Mouse (Mus musculus) heart, postnatal 0 days (tissue): ENCODE data around the gene Ciita. TPM values are rescaled to one million over a fixed set of nuclear protein-coding genes. Genes with fewer than 3 reads are reported as not detected.

Experiments used
- ATAC-seq: fragments of 200-750 bp; cut with Nextera tagmentation; 2 replicates; pipeline ENCODE4 v1.8.0; 2017; ENCODE audit warnings: low read depth, moderate number of reproducible peaks, moderate library complexity; ENCODE audit not compliant: insufficient read depth
- DNase-seq: peaks from one replicate; pipeline ENCODE4 v3.0.0-alpha.2; 2016; ENCODE audit warnings: low spot score
- H3K27ac ChIP-seq: fragments of 300-500 bp; sonication (generic); 2 replicates; pipeline ENCODE4 v1.5.1; 2014; ENCODE audit warnings: low read depth, mild to moderate bottlenecking
- H3K27me3 ChIP-seq: fragments of 300-500 bp; sonication (generic); 2 replicates; pipeline ENCODE4 v1.6.1; 2014; ENCODE audit warnings: low read length, mixed read lengths; ENCODE audit not compliant: control insufficient read depth, insufficient read depth
- H3K36me3 ChIP-seq: fragments of 300-500 bp; sonication (generic); replicated peaks from 2 replicates; pipeline ENCODE4 v1.6.1; 2014; ENCODE audit warnings: low read length, mixed read lengths; ENCODE audit not compliant: control insufficient read depth, insufficient read depth
- H3K4me1 ChIP-seq: fragments of 300-500 bp; sonication (generic); 2 replicates; pipeline ENCODE4 v1.6.1; 2014; ENCODE audit warnings: antibody characterized with exemption; ENCODE audit not compliant: control insufficient read depth, insufficient read depth
- H3K4me2 ChIP-seq: fragments of 300-500 bp; sonication (generic); 2 replicates; pipeline ENCODE4 v1.6.1; 2014; ENCODE audit warnings: low read depth, mild to moderate bottlenecking, low read length, moderate library complexity
- H3K4me3 ChIP-seq: fragments of 300-500 bp; sonication (generic); 2 replicates; pipeline ENCODE4 v1.5.1; 2014; ENCODE audit warnings: low read depth, low read length
- H3K9ac ChIP-seq: fragments of 300-500 bp; sonication (generic); replicated peaks from 2 replicates; pipeline ENCODE4 v1.6.1; 2014; ENCODE audit warnings: low read depth, low read length, mixed read lengths
- H3K9me3 ChIP-seq: fragments of 300-500 bp; sonication (generic); replicated peaks from 2 replicates; pipeline ENCODE4 v1.6.1; 2016; ENCODE audit warnings: low read length; ENCODE audit not compliant: control insufficient read depth
- CTCF ChIP-seq: IDR thresholded peaks from 2 replicates; pipeline ENCODE4 v1.5.1; 2016; ENCODE audit warnings: antibody characterized with exemption, control low read depth, low read depth
- EP300 ChIP-seq: IDR thresholded peaks from 2 replicates; pipeline ENCODE4 v1.6.1; 2016; ENCODE audit warnings: antibody characterized with exemption, low read depth
- WGBS: fragments of 180-500 bp; shearing (Covaris S2); extraction: QIAGEN DNeasy Blood & Tissue Kit; methylation state at CpG from one replicate; pipeline ENCODE4 v1.1.7; 2014; 5-methylcytosine and 5-hydroxymethylcytosine counted together
- polyA plus RNA-seq: library from polyadenylated mRNA; unstranded; fragments of >200 nt; fragmentation: Nextera tagmentation; extraction: Ambion mirVana; gene quantifications from 2 replicates; pipeline ENCODE4 v1.2.1, GENCODE M21; 2015
- total RNA-seq: library from RNA; depleted of rRNA; stranded (reverse); fragments of >200 nt; gene quantifications from 2 replicates; pipeline ENCODE4 v1.2.3, GENCODE M21; 2014; ENCODE audit warnings: low replicate concordance

The Ciita gene
- total and polyA plus RNA-seq, 2 experiments from 2014 or later: 0.08 TPM; not detected in 1

DNA sequence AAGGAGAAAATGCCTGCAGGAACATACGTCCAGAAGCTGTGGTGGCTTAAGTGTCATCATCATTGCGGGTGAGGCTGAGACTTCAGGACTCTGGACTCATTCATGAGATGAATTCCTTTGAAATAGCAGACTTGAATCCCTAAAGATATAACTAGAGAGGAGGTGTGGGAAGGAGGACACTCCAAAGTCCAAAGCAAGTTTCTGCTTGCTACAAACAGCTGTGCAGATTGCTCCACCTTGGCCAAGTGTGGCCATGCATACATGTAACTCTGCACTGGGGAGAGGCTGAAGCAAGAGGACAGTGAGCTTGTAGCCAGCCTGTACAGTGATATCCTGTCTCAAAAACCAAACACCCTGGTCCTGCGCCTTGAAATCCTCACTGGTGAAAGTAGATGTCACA, 7.9 kb upstream of the Ciita start:
- H3K4me1 ChIP-seq: no peaks in the 10 kb centered on the region; the same call in 1 of the 2 replicates
- no peaks in the 10 kb centered on the region for H3K36me3 ChIP-seq
- H3K4me3 ChIP-seq: no peak overlapping the region
- no peak overlapping the region for H3K9ac ChIP-seq
- H3K4me2 ChIP-seq: no peak overlapping the region
- WGBS: 88% methylated on average over 3 of the region's 3 CpGs
- H3K9me3 ChIP-seq: no peaks in the 10 kb centered on the region
- H3K27me3 ChIP-seq: no peaks in the 10 kb centered on the region
- H3K27ac ChIP-seq: no peak overlapping the region
- TF ChIP-seq CTCF (no peak), EP300 (no peak)
- no peak for DNase-seq
- ATAC-seq: no peak

- H3K27me3 ChIP-seq: no peaks in the 10 kb centered on the region
- 48% methylated on average over 3 of the region's 3 CpGs for WGBS
- no peak overlapping the region for H3K9ac ChIP-seq
- no peaks in the 10 kb centered on the region for H3K36me3 ChIP-seq
- no peaks in the 10 kb centered on the region; the same call in 1 of the 2 replicates for H3K4me1 ChIP-seq
- H3K9me3 ChIP-seq: no peaks in the 10 kb centered on the region
- no peak overlapping the region for H3K27ac ChIP-seq
- no peak for TF ChIP-seq CTCF
- TF ChIP-seq EP300: no peak
- no peak overlapping the region for H3K4me3 ChIP-seq
- DNase-seq: no peak
- H3K4me2 ChIP-seq: no peak overlapping the region
- no peak for ATAC-seq
These were observed 4.9 kb upstream of the Ciita start for GRCm38 (mm10) chr16:10474956-10475355.

DNA sequence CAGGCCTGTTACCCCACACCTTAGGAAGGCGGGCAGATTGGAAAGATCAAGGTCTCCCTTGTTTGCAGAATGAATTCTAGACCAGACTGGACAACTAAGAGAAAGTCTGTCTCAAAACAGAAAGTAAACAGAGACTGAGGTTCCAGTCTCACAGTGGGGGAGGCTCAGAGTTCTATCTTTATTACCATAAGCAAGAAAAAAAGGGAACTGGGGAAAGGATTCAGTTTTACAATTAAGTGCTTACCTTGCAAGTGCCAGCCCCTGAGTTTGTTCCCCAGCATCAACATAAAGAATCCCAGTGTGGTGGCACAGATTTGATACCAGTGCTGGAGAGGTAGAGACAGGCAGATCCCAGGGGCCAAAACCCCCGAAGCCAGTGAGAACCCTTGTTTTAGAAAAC, 3.9 kb upstream of the Ciita start:
- no peak for TF ChIP-seq CTCF
- no peak for TF ChIP-seq EP300
- Histone ChIP-seq H3K4me2 (no peak overlapping the region), H3K27me3 (no peaks in the 10 kb centered on the region), H3K27ac (no peak overlapping the region), H3K9ac (no peak overlapping the region), H3K9me3 (no peaks in the 10 kb centered on the region), H3K4me1 (no peaks in the 10 kb centered on the region; the same call in 1 of the 2 replicates), H3K4me3 (no peak overlapping the region), H3K36me3 (no peaks in the 10 kb centered on the region)
- WGBS: 62% methylated on average over 2 of the region's 2 CpGs
- ATAC-seq (no peak), DNase-seq (no peak)

GRCm38 (mm10) chr16:10482343-10482742, 2.5 kb downstream of the Ciita start:
- no peaks in the 10 kb centered on the region for H3K36me3 ChIP-seq
- TF ChIP-seq EP300 (no peak), CTCF (no peak)
- H3K27ac ChIP-seq: no peak overlapping the region
- WGBS: 44% methylated on average over 4 of the region's 4 CpGs
- no peaks in the 10 kb centered on the region for H3K4me1 ChIP-seq
- 0 out of 2 replicates have a peak, but pooled peaks cover 5% of the 10 kb centered on the region for H3K27me3 ChIP-seq
- ATAC-seq: no peak
- no peak overlapping the region for H3K9ac ChIP-seq
- H3K4me3 ChIP-seq: no peak overlapping the region
- no peaks in the 10 kb centered on the region for H3K9me3 ChIP-seq
- DNase-seq: no peak
- no peak overlapping the region for H3K4me2 ChIP-seq

- H3K27ac ChIP-seq: no peak overlapping the region
- H3K4me2 ChIP-seq: no peak overlapping the region
- no peaks in the 10 kb centered on the region for H3K9me3 ChIP-seq
- no peak overlapping the region for H3K4me3 ChIP-seq
- H3K4me1 ChIP-seq: no peaks in the 10 kb centered on the region
- H3K36me3 ChIP-seq: no peaks in the 10 kb centered on the region
- ATAC-seq (no peak), DNase-seq (no peak)
- no peak overlapping the region for H3K9ac ChIP-seq
- peaks cover 38% of the 10 kb centered on the region for H3K27me3 ChIP-seq
- 63% methylated on average over 3 of the region's 3 CpGs for WGBS
- TF ChIP-seq CTCF (no peak), EP300 (no peak)
These were observed 7.1 kb downstream of the Ciita start for GRCm38 (mm10) chr16:10486993-10487392.

DNA sequence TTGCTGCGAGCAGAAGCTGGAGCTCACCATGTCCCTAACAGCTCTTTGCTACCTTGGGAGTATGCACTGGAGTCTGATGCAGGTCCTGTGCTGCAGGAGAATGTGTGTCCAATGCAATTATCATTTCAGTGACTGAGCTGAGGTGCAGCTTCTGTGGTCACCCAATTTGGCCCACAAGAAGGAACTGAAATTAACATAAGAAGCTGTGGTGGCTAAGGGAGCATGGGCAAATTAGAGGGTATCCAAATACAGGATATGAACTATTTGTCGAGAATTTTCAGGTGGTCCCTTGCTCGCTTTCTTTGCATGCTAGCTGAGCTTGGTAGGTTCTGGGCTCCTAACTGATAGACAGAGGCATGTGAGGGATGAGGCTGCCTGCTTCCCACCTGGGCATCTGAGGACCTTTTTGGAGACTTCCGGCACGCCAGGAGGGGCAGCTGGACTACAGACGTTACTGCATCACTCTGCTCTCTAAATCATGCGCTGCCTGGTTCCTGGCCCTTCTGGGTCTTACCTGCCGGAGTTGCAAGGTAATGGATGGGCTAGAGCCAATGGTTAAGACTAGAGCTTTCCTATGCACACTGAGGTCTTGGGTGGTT, 8.1 kb downstream of the Ciita start:
- Histone ChIP-seq H3K9me3 (no peaks in the 10 kb centered on the region), H3K27me3 (peaks cover 38% of the 10 kb centered on the region), H3K9ac (no peak overlapping the region), H3K4me3 (no peak overlapping the region), H3K36me3 (no peaks in the 10 kb centered on the region), H3K4me2 (no peak overlapping the region), H3K27ac (no peak overlapping the region), H3K4me1 (no peaks in the 10 kb centered on the region)
- ATAC-seq: no peak
- 79% methylated on average over 8 of the region's 8 CpGs for WGBS
- DNase-seq: no peak
- no peak for TF ChIP-seq EP300
- TF ChIP-seq CTCF: no peak
